Comparison of ENCODE assay signal across 21 mouse cellular contexts in genomic region chr12:25161939-25162338, GRCm38 (mm10).
A peak's percentile ranks its signal among the peaks of the same experiment; 100 is the strongest.
DNase-seq lines count a peak whose midpoint lies in the region; ATAC-seq lines count a peak whose summit lies in the region.
"Had no signal": no experiment of that assay in that cellular context is flagged by ENCODE, and none has a peak within 500 bp of the region (broad histone marks: within the 10 kb centered on the region; RNA-seq: fewer than 3 reads in every experiment).

No protein-coding gene starts in this region.

- H3K4me1 ChIP-seq in heart, embryonic 15.5 days (replicated peaks) = peaks cover 31% of the 10 kb centered on the region
- H3K4me1 ChIP-seq in liver, embryonic 16.5 days (ENCODE audit: control insufficient read depth, low read depth, low read length) = peaks cover 9% of the 10 kb centered on the region
- peaks cover 40% of the 10 kb centered on the region for H3K4me1 ChIP-seq in brown adipose tissue, adult 24 weeks (ENCODE audit: control insufficient read depth, insufficient read depth, insufficient read length, low read length)
- H3K4me1 ChIP-seq: forebrain, embryonic 15.5 days had no signal

- peak overlapping the region; percentile 6; the same call in 1 of the 2 replicates for H3K27ac ChIP-seq in heart, embryonic 15.5 days
- H3K27ac ChIP-seq in liver, embryonic 16.5 days (ENCODE audit: low read length) = 0 out of 2 replicates have a peak overlapping the region, but pooled peaks have one; percentile 16
- 0 out of 2 replicates have a peak overlapping the region, but pooled peaks have one; percentile 3 for H3K27ac ChIP-seq in brown adipose tissue, adult 24 weeks (replicated peaks; ENCODE audit: low read depth, low read length)
- H3K27ac ChIP-seq: forebrain, embryonic 15.5 days; hindbrain, embryonic 13.5 days; kidney, embryonic 15.5 days; limb, embryonic 10.5 days; liver, embryonic 13.5 days; neural tube, embryonic 15.5 days had no signal

- ATAC-seq in heart, embryonic 15.5 days (replicated peaks; ENCODE audit: insufficient number of reproducible peaks, insufficient read depth, low FRiP score, low read depth) = no peak
- ATAC-seq in liver, embryonic 16.5 days (ENCODE audit: low read depth) = peak; percentile 69
- ATAC-seq in CD4-positive, CD25-positive, alpha-beta regulatory T cell, adult 4 months = no peak
- ATAC-seq: activated CD4-positive, CD25-positive, alpha-beta regulatory T cell, adult 4 months; forebrain, embryonic 15.5 days had no signal

- H3K4me3 ChIP-seq in heart, embryonic 15.5 days = no peak overlapping the region
- no peak overlapping the region for H3K4me3 ChIP-seq in liver, embryonic 16.5 days (ENCODE audit: low read depth, low read length)
- H3K4me3 ChIP-seq in brown adipose tissue, adult 24 weeks (ENCODE audit: insufficient read depth, low read depth, low read length) = no peak overlapping the region
- H3K4me3 ChIP-seq: forebrain, embryonic 15.5 days; hindbrain, embryonic 13.5 days; kidney, embryonic 15.5 days; limb, embryonic 10.5 days; liver, embryonic 13.5 days; midbrain, embryonic 15.5 days; myocyte; neural tube, embryonic 15.5 days had no signal

- H3K9ac ChIP-seq in heart, embryonic 15.5 days = no peak overlapping the region
- H3K9ac ChIP-seq in liver, embryonic 16.5 days (ENCODE audit: low read depth, low read length) = no peak overlapping the region
- H3K9ac ChIP-seq: forebrain, embryonic 15.5 days; hindbrain, embryonic 13.5 days; kidney, embryonic 15.5 days; liver, embryonic 13.5 days; midbrain, embryonic 15.5 days; neural tube, embryonic 15.5 days had no signal

- no peak for DNase-seq in heart, postnatal 14 days
- no peak for DNase-seq in liver
- DNase-seq in yolk sac, embryonic 10.5 days (ENCODE audit: low spot score) = peak; percentile 60
- DNase-seq: adrenal gland, postnatal 10 days; cerebellum, adult 2 months; cerebellum, postnatal 36 days; liver, embryonic 13.5 days; lung, postnatal 4 days; right cerebral cortex, postnatal 25 days had no signal

- no peaks in the 10 kb centered on the region for H3K9me3 ChIP-seq in heart, embryonic 15.5 days (replicated peaks)
- no peaks in the 10 kb centered on the region for H3K9me3 ChIP-seq in liver, embryonic 16.5 days (replicated peaks; ENCODE audit: control insufficient read depth, low read length)
- H3K9me3 ChIP-seq: forebrain, embryonic 15.5 days; hindbrain, embryonic 13.5 days; kidney, embryonic 15.5 days; limb, embryonic 10.5 days; liver, embryonic 13.5 days; midbrain, embryonic 15.5 days; neural tube, embryonic 15.5 days had no signal

- H3K27me3 ChIP-seq in heart, embryonic 15.5 days = no peaks in the 10 kb centered on the region
- no peaks in the 10 kb centered on the region for H3K27me3 ChIP-seq in liver, embryonic 16.5 days (ENCODE audit: control insufficient read depth, insufficient read depth, low read depth, low read length)
- H3K27me3 ChIP-seq: forebrain, embryonic 15.5 days; kidney, embryonic 15.5 days; liver, embryonic 13.5 days; midbrain, embryonic 15.5 days; neural tube, embryonic 15.5 days had no signal

- 61% methylated on average over 6 of the region's 6 CpGs for WGBS in heart, embryonic 15.5 days
- WGBS in liver, embryonic 16.5 days (ENCODE audit: insufficient replicate concordance) = 59% methylated on average over 6 of the region's 6 CpGs

- no peak overlapping the region for H3K4me2 ChIP-seq in heart, embryonic 15.5 days
- no peak overlapping the region for H3K4me2 ChIP-seq in liver, embryonic 16.5 days (ENCODE audit: low read depth, low read length)
- H3K4me2 ChIP-seq: forebrain, embryonic 15.5 days; hindbrain, embryonic 13.5 days; kidney, embryonic 15.5 days; liver, embryonic 13.5 days; midbrain, embryonic 15.5 days; neural tube, embryonic 15.5 days had no signal

- no peaks in the 10 kb centered on the region for H3K36me3 ChIP-seq in heart, embryonic 15.5 days
- no peaks in the 10 kb centered on the region for H3K36me3 ChIP-seq in liver, embryonic 16.5 days (ENCODE audit: control insufficient read depth, insufficient read depth)
- H3K36me3 ChIP-seq: forebrain, embryonic 15.5 days; hindbrain, embryonic 13.5 days; kidney, embryonic 15.5 days; limb, embryonic 10.5 days; liver, embryonic 13.5 days; midbrain, embryonic 15.5 days; neural tube, embryonic 15.5 days had no signal

- intact Hi-C loops in heart, postnatal 14 days (cut with DNase I) = loop anchor here (5.0 to 10.0 kb wide), 2 partner anchors 65 to 913 kb away; partner anchors contain the start of gene Id2
